Mouse (Mus musculus): Measurements from ENCODE around the gene Camk1d.

GRCm38 (mm10) chr2:5398043-5398442, 316.3 kb downstream of the Camk1d start:
- no peak for TF ChIP-seq POLR2A (IDR thresholded peaks at IDR 0.05; ENCODE audit: control insufficient read depth, extremely low read depth, insufficient read depth, low read length, poor library complexity)
- no peak for TF ChIP-seq CTCF (IDR thresholded peaks at IDR 0.05; ENCODE audit: borderline replicate concordance, control insufficient read depth, extremely low read depth, insufficient read depth, low read length, poor library complexity)
